16 mouse cellular contexts compared by ENCODE assay signal in genomic region chr7:27133156-27133555, GRCm38 (mm10). TPM values are rescaled to one million over a fixed set of nuclear protein-coding genes. Genes with fewer than 3 reads are reported as not detected.
DNase-seq lines count a peak whose midpoint lies in the region; ATAC-seq and TF ChIP-seq lines count a peak whose summit lies in the region.
"Had no signal": no experiment of that assay in that cellular context is flagged by ENCODE, and none has a peak within 500 bp of the region (broad histone marks: within the 10 kb centered on the region; RNA-seq: fewer than 3 reads in every experiment).

No protein-coding gene starts in this region.

- H3K27ac ChIP-seq in gastrocnemius, adult 2 months: no peak overlapping the region
- no peak overlapping the region for H3K27ac ChIP-seq in stomach, embryonic 16.5 days (ENCODE audit: low read length)
- no peak overlapping the region for H3K27ac ChIP-seq in hindbrain, postnatal 0 days

- DNase-seq in gastrocnemius, adult 2 months: peak; percentile 39
- no peak for DNase-seq in gastrocnemius, adult 8-10 months (ENCODE audit: low spot score in 2 of 2)
- DNase-seq in lung, postnatal 4 days: peak; percentile 37 to 47
- DNase-seq in lung, adult 18-20 months: no peak
- DNase-seq in kidney, postnatal 14 days: peak; percentile 76
- DNase-seq in hindbrain, postnatal 0 days (ENCODE audit: low spot score): no peak

- no peaks in the 10 kb centered on the region for H3K36me3 ChIP-seq in stomach, embryonic 16.5 days (ENCODE audit: control insufficient read depth, insufficient read depth, low read length)
- H3K36me3 ChIP-seq in hindbrain, postnatal 0 days (ENCODE audit: insufficient read depth, low read length): no peaks in the 10 kb centered on the region

- WGBS in stomach, embryonic 16.5 days: 40% methylated on average over 12 of the region's 12 CpGs
- whole genome bisulfite sequencing in hindbrain, postnatal 0 days: 72% methylated on average over 12 of the region's 12 CpGs

- 0 out of 2 replicates have a peak, but pooled peaks have one; percentile 16 for ATAC-seq in stomach, embryonic 16.5 days (ENCODE audit: insufficient read depth, low FRiP score)
- no peak for ATAC-seq in hindbrain, postnatal 0 days
- no peak for ATAC-seq in monocyte, adult 5-6 weeks (replicated peaks; ENCODE audit: insufficient number of reproducible peaks, low FRiP score, low TSS enrichment, poor library complexity, severe bottlenecking)
- ATAC-seq: CD4-positive, CD25-positive, alpha-beta regulatory T cell, adult 4 months had no signal

- TF ChIP-seq CTCF in gastrocnemius, adult 2 months (IDR thresholded peaks at IDR 0.05): no peak
- TF ChIP-seq CTCF in hindbrain, postnatal 0 days (IDR thresholded peaks at IDR 0.05; ENCODE audit: low read depth): no peak

- H3K4me3 ChIP-seq in gastrocnemius, adult 2 months: no peak overlapping the region
- no peak overlapping the region for H3K4me3 ChIP-seq in stomach, embryonic 16.5 days (replicated peaks; ENCODE audit: low read length)
- H3K4me3 ChIP-seq in hindbrain, postnatal 0 days (ENCODE audit: low read length): no peak overlapping the region

- intact Hi-C loops in gastrocnemius, adult 2 months (cut with DNase I): loop anchor here (2.0 kb wide), 3 partner anchors 26 to 152 kb away; no protein-coding TSS in a partner anchor

- H3K4me2 ChIP-seq in stomach, embryonic 16.5 days (ENCODE audit: low read depth, low read length): no peak overlapping the region
- no peak overlapping the region for H3K4me2 ChIP-seq in hindbrain, postnatal 0 days (ENCODE audit: low read depth, low read length)

- H3K9ac ChIP-seq in stomach, embryonic 16.5 days (ENCODE audit: low read length): peak overlapping the region; percentile 41; the same call in 1 of the 2 replicates
- H3K9ac ChIP-seq in hindbrain, postnatal 0 days (replicated peaks; ENCODE audit: low read length): no peak overlapping the region

- peaks cover 4% of the 10 kb centered on the region; the same call in 1 of the 2 replicates for H3K4me1 ChIP-seq in stomach, embryonic 16.5 days (ENCODE audit: control insufficient read depth, insufficient read depth, low read length)
- H3K4me1 ChIP-seq in hindbrain, postnatal 0 days (ENCODE audit: insufficient read depth, low read length): no peaks in the 10 kb centered on the region

- H3K9me3 ChIP-seq in stomach, embryonic 16.5 days (replicated peaks; ENCODE audit: control insufficient read depth, low read length): no peaks in the 10 kb centered on the region
- H3K9me3 ChIP-seq in hindbrain, postnatal 0 days (ENCODE audit: low read length): no peaks in the 10 kb centered on the region

- H3K27me3 ChIP-seq in stomach, embryonic 16.5 days (ENCODE audit: control insufficient read depth, insufficient read depth, low read length): no peaks in the 10 kb centered on the region
- no peaks in the 10 kb centered on the region for H3K27me3 ChIP-seq in hindbrain, postnatal 0 days (ENCODE audit: insufficient read depth, low read length)

RNA-seq across cellular contexts. Expression of gene Cyp2f2, which starts 13.4 kb away (rescaled TPM):
- total RNA-seq in gastrocnemius, adult 2 months (2021): under 1 TPM; 0.50 to 0.64 TPM
- 1 to 10 TPM in 2 of 4 experiments, under 1 TPM in 2; 0.34 to 1.2 (median 0.77) TPM for total RNA-seq in gastrocnemius, adult 8-10 months (2022)
- polyA plus RNA-seq in stomach, embryonic 16.5 days (2015; fragmentation: Nextera tagmentation; extraction: Ambion mirVana): 137 and 195 TPM in 2 replicates
- 1.3 TPM in 1 of 2 replicates, not detected in the other for total RNA-seq in hindbrain, postnatal 0 days (2014; rRNA removed)
- 0.36 and 0.43 TPM in 2 replicates for polyA plus RNA-seq in hindbrain, postnatal 0 days (2015; fragmentation: Nextera tagmentation; extraction: Ambion mirVana)
- total RNA-seq in monocyte, adult 5-6 weeks (2017): not detected in 3 replicates
- total RNA-seq: left cerebral cortex, adult 18-20 months; megakaryocyte-erythroid progenitor cell, adult 5-6 weeks had no signal
- polyA plus RNA-seq: CD4-positive, CD25-positive, alpha-beta regulatory T cell, adult 4 months; hindbrain, embryonic 11.5 days; neural tube, embryonic 11.5 days had no signal

RNA-seq across cellular contexts. Expression of gene Cyp2t4, which starts 20.4 kb away (rescaled TPM):
- total RNA-seq in gastrocnemius, adult 2 months (2021): not detected
- total RNA-seq in gastrocnemius, adult 8-10 months (2022): not detected
- 0.18 and 0.31 TPM in 2 replicates for polyA plus RNA-seq in stomach, embryonic 16.5 days (2015; fragmentation: Nextera tagmentation; extraction: Ambion mirVana)
- total RNA-seq in hindbrain, postnatal 0 days (2014; rRNA removed): not detected in 2 replicates
- 0.09 and 0.32 TPM in 2 replicates for polyA plus RNA-seq in hindbrain, postnatal 0 days (2015; fragmentation: Nextera tagmentation; extraction: Ambion mirVana)
- total RNA-seq in monocyte, adult 5-6 weeks (2017): not detected in 3 replicates
- total RNA-seq: gastrocnemius, postnatal 4 days; left cerebral cortex, adult 18-20 months; megakaryocyte-erythroid progenitor cell, adult 5-6 weeks had no signal
- polyA plus RNA-seq: cortical plate, adult 2 months; hindbrain, embryonic 11.5 days; neural tube, embryonic 11.5 days; testis, adult 2 months had no signal

RNA-seq across cellular contexts. Expression of gene Egln2, which starts 33.4 kb away (rescaled TPM):
- total RNA-seq in gastrocnemius, adult 2 months (2021): 100 to 1,000 TPM in 1 of 2 experiments, 10 to 100 TPM in 1; 97.6 to 119 TPM
- total RNA-seq in gastrocnemius, adult 8-10 months (2022): 100 to 1,000 TPM; 119 to 120 (median 119) TPM
- polyA plus RNA-seq in stomach, embryonic 16.5 days (2015; fragmentation: Nextera tagmentation; extraction: Ambion mirVana): 55.8 and 56.3 TPM in 2 replicates
- 116 and 117 TPM in 2 replicates for total RNA-seq in hindbrain, postnatal 0 days (2014; rRNA removed)
- 75.4 and 78.6 TPM in 2 replicates for polyA plus RNA-seq in hindbrain, postnatal 0 days (2015; fragmentation: Nextera tagmentation; extraction: Ambion mirVana)
- 51.9 to 73.8 TPM (median 54.0 TPM) in 3 replicates for total RNA-seq in monocyte, adult 5-6 weeks (2017)

RNA-seq across cellular contexts. Expression of gene Rab4b, which starts 45.5 kb away (rescaled TPM):
- 1 to 10 TPM; 5.7 to 6.5 TPM for total RNA-seq in gastrocnemius, adult 2 months (2021)
- 1 to 10 TPM; 4.3 to 5.8 (median 4.7) TPM for total RNA-seq in gastrocnemius, adult 8-10 months (2022)
- polyA plus RNA-seq in stomach, embryonic 16.5 days (2015; fragmentation: Nextera tagmentation; extraction: Ambion mirVana): 68.9 and 72.7 TPM in 2 replicates
- total RNA-seq in hindbrain, postnatal 0 days (2014; rRNA removed): 66.7 and 76.9 TPM in 2 replicates
- polyA plus RNA-seq in hindbrain, postnatal 0 days (2015; fragmentation: Nextera tagmentation; extraction: Ambion mirVana): 125 and 128 TPM in 2 replicates
- 19.0 to 40.2 TPM (median 40.1 TPM) in 3 replicates for total RNA-seq in monocyte, adult 5-6 weeks (2017)

RNA-seq across cellular contexts. Expression of gene Gm21983, which starts 47.7 kb away (rescaled TPM):
- under 1 TPM in 1 of 2 experiments, not detected in 1; 0.18 TPM for total RNA-seq in gastrocnemius, adult 2 months (2021)
- not detected for total RNA-seq in gastrocnemius, adult 8-10 months (2022)
- not detected in 2 replicates for polyA plus RNA-seq in stomach, embryonic 16.5 days (2015; fragmentation: Nextera tagmentation; extraction: Ambion mirVana)
- not detected in 2 replicates for total RNA-seq in hindbrain, postnatal 0 days (2014; rRNA removed)
- 0.43 and 0.44 TPM in 2 replicates for polyA plus RNA-seq in hindbrain, postnatal 0 days (2015; fragmentation: Nextera tagmentation; extraction: Ambion mirVana)
- total RNA-seq in monocyte, adult 5-6 weeks (2017): not detected in 3 replicates
- total RNA-seq: gastrocnemius, postnatal 4 days; left cerebral cortex, adult 18-20 months; megakaryocyte-erythroid progenitor cell, adult 5-6 weeks had no signal
- polyA plus RNA-seq: CD4-positive, CD25-positive, alpha-beta regulatory T cell, adult 4 months; cortical plate, adult 2 months; hindbrain, embryonic 11.5 days; neural tube, embryonic 11.5 days; testis, adult 2 months had no signal

Comparison
In these comparisons a context has a peak if more than half of its experiments do, and no peak if none do; other contexts are left out.
1. DNase-seq: peak in gastrocnemius, adult 2 months (single experiment), lung, postnatal 4 days (2 of 2) and kidney, postnatal 14 days (single experiment); none in gastrocnemius, adult 8-10 months (0 of 2), lung, adult 18-20 months (0 of 2) and hindbrain, postnatal 0 days (single experiment).